Mouse (Mus musculus) hematopoietic stem cell, adult 5-6 weeks (primary cell): ENCODE measurements at regions not wholly inside any gene's neighbourhood (a gene's known extent, or its start where the extent isn't known, plus 50 kb on each side); places are given as distances from the start of the nearest gene placed in this dataset.
"Not testable (repeated sequence)": the region's sequence is repeated elsewhere in the genome, so short reads cannot be mapped to it uniquely, and the experiment has no call there.

Experiments used
- ATAC-seq, 2 experiments: fragments of 125-278 bp in 1 of 2; replicated peaks in 1 of 2; 2 replicates each; pipeline ENCODE4 v1.8.0; 2016 to 2017; ENCODE audit warnings: inconsistent platforms in 2 of 2, mild to moderate bottlenecking in 2 of 2, moderate number of reproducible peaks in 2 of 2, low read depth in 1 of 2, moderate TSS enrichment in 1 of 2; ENCODE audit not compliant: low FRiP score in 2 of 2, poor library complexity in 2 of 2, severe bottlenecking in 2 of 2, insufficient read depth in 1 of 2, low TSS enrichment in 1 of 2

- no peak for ATAC-seq
Observed at GRCm38 (mm10) chr12:27920607-27921006, 578.2 kb upstream of the Sox11 start.

GRCm38 (mm10) chr12:27916401-27916920 lies 574.1 kb upstream of the Sox11 start:
- ATAC-seq: no peak

- ATAC-seq: no peak
Observed at GRCm38 (mm10) chr12:27909417-27910100, 567.2 kb upstream of the Sox11 start.

- ATAC-seq: not testable (repeated sequence)
Observed at GRCm38 (mm10) chr12:27896682-27897081, 554.3 kb upstream of the Sox11 start.

- ATAC-seq: no peak
Observed at GRCm38 (mm10) chr12:27881720-27882119, 539.3 kb upstream of the Sox11 start.

GRCm38 (mm10) chr12:27866421-27866820 lies 524.0 kb upstream of the Sox11 start:
- ATAC-seq: no peak

- ATAC-seq: no peak
Observed at GRCm38 (mm10) chr12:27849537-27849936, 507.2 kb upstream of the Sox11 start.

- no peak for ATAC-seq
Observed at GRCm38 (mm10) chr12:27849099-27849498, 506.7 kb upstream of the Sox11 start.

GRCm38 (mm10) chr12:27848141-27848540 lies 505.8 kb upstream of the Sox11 start:
- no peak for ATAC-seq

GRCm38 (mm10) chr12:27847397-27847796 lies 505.0 kb upstream of the Sox11 start:
- no peak for ATAC-seq

GRCm38 (mm10) chr12:27844958-27845357 lies 502.6 kb upstream of the Sox11 start:
- ATAC-seq: no peak

- ATAC-seq: no peak
Observed at GRCm38 (mm10) chr12:27838955-27839354, 496.6 kb upstream of the Sox11 start.

GRCm38 (mm10) chr12:27838384-27838783 lies 496.0 kb upstream of the Sox11 start:
- no peak for ATAC-seq

GRCm38 (mm10) chr12:27826208-27826607 lies 483.8 kb upstream of the Sox11 start:
- ATAC-seq: no peak

- no peak for ATAC-seq
Observed at GRCm38 (mm10) chr12:27823392-27823791, 481.0 kb upstream of the Sox11 start.

GRCm38 (mm10) chr12:27796642-27797041 lies 454.3 kb upstream of the Sox11 start:
- ATAC-seq: no peak

- ATAC-seq: no peak
Observed at GRCm38 (mm10) chr12:27786716-27787291, 444.4 kb upstream of the Sox11 start.

- ATAC-seq: no peak
Observed at GRCm38 (mm10) chr12:27780801-27781200, 438.4 kb upstream of the Sox11 start.

- no peak for ATAC-seq
Observed at GRCm38 (mm10) chr12:27765948-27766347, 423.6 kb upstream of the Sox11 start.
